Mouse (Mus musculus) heart, postnatal 36 days (tissue): ENCODE results near the gene Gli2. TPM values are rescaled to one million over a fixed set of nuclear protein-coding genes. Genes with fewer than 3 reads are reported as not detected.
A peak's percentile ranks its signal among the peaks of the same experiment; 100 is the strongest.

Source experiments
- DNase-seq, 2 experiments: peaks; one replicate each; pipeline ENCODE4 v3.0.0; 2021 to 2022
- intact Hi-C: fragments of 180-260 bp; cut with DNase I; formaldehyde crosslinking; loops from one replicate; pipeline ENCODE4 v1.15.1; 2025
- total RNA-seq, 2 experiments: library from RNA; stranded (reverse); gene quantifications; 2 replicates each; pipeline ENCODE4 v1.2.3; 2021

Gene Gli2
- total RNA-seq, 2 experiments from 2014 or later: 1.0 to 2.0 TPM

- no peak for DNase-seq
- intact Hi-C loops: no loop called here
Observed at GRCm38 (mm10) chr1:118910693-118911426, 142.6 kb downstream of the Gli2 start.

- DNase-seq: no peak
- intact Hi-C loops: no loop called here
Observed at GRCm38 (mm10) chr1:118909051-118909450, 144.4 kb downstream of the Gli2 start.

GRCm38 (mm10) chr1:118907574-118907973 lies 145.8 kb downstream of the Gli2 start:
- intact Hi-C loops: no loop called here

GRCm38 (mm10) chr1:118905319-118905718 lies 148.1 kb downstream of the Gli2 start:
- intact Hi-C loops: no loop called here
- no peak for DNase-seq

More at GRCm38 (mm10) chr1:118907574-118907973, 145.8 kb downstream of the Gli2 start:
- no peak for DNase-seq

- no peak for DNase-seq
- intact Hi-C loops: no loop called here
Observed at GRCm38 (mm10) chr1:118904909-118905308, 148.5 kb downstream of the Gli2 start.

GRCm38 (mm10) chr1:118904431-118904830 lies 149.0 kb downstream of the Gli2 start:
- intact Hi-C loops: no loop called here
- DNase-seq: no peak

GRCm38 (mm10) chr1:118903742-118904141 lies 149.7 kb downstream of the Gli2 start:
- intact Hi-C loops: no loop called here
- DNase-seq: no peak

- intact Hi-C loops: no loop called here
- no peak for DNase-seq
Observed at GRCm38 (mm10) chr1:118901868-118902586, 151.4 kb downstream of the Gli2 start.

- intact Hi-C loops: no loop called here
- DNase-seq: no peak
Observed at GRCm38 (mm10) chr1:118898351-118898750, 155.1 kb downstream of the Gli2 start.

GRCm38 (mm10) chr1:118895026-118895762 lies 158.2 kb downstream of the Gli2 start:
- intact Hi-C loops: no loop called here
- DNase-seq: peak; percentile 36 to 40

- intact Hi-C loops: no loop called here
Observed at GRCm38 (mm10) chr1:118891395-118891794, 162.0 kb downstream of the Gli2 start.

GRCm38 (mm10) chr1:118890125-118890875 lies 163.1 kb downstream of the Gli2 start:
- intact Hi-C loops: no loop called here

More at GRCm38 (mm10) chr1:118891395-118891794, 162.0 kb downstream of the Gli2 start:
- no peak for DNase-seq

GRCm38 (mm10) chr1:118880781-118881247 lies 172.6 kb downstream of the Gli2 start:
- intact Hi-C loops: no loop called here
- peak in 1 of 2 experiments; percentile 27 for DNase-seq

More at GRCm38 (mm10) chr1:118890125-118890875, 163.1 kb downstream of the Gli2 start:
- DNase-seq: no peak

- intact Hi-C loops: no loop called here
- no peak for DNase-seq
Observed at GRCm38 (mm10) chr1:118878291-118878690, 175.1 kb downstream of the Gli2 start.

- intact Hi-C loops: no loop called here
- no peak for DNase-seq
Observed at GRCm38 (mm10) chr1:118875227-118875626, 178.2 kb downstream of the Gli2 start.

- DNase-seq: peak in 1 of 2 experiments; percentile 8
- intact Hi-C loops: no loop called here
Observed at GRCm38 (mm10) chr1:118873559-118873958, 179.9 kb downstream of the Gli2 start.

- no peak for DNase-seq
- intact Hi-C loops: no loop called here
Observed at GRCm38 (mm10) chr1:118864735-118865134, 188.7 kb downstream of the Gli2 start.

- intact Hi-C loops: no loop called here
- no peak for DNase-seq
Observed at GRCm38 (mm10) chr1:118864031-118864430, 189.4 kb downstream of the Gli2 start.

- intact Hi-C loops: no loop called here
- DNase-seq: no peak
Observed at GRCm38 (mm10) chr1:118858101-118858500, 195.3 kb downstream of the Gli2 start.

- no peak for DNase-seq
- intact Hi-C loops: no loop called here
Observed at GRCm38 (mm10) chr1:118830658-118831057, 222.8 kb downstream of the Gli2 start.
